Mouse (Mus musculus): ENCODE data around the gene Dapp1. TPM values are rescaled to one million over a fixed set of nuclear protein-coding genes. Genes with fewer than 3 reads are reported as not detected.
A peak's percentile ranks its signal among the peaks of the same experiment; 100 is the strongest.

Dapp1 gene
- 9.6 and 10.3 TPM in 2 replicates for polyA plus RNA-seq (2015; fragmentation: Nextera tagmentation; extraction: Ambion mirVana)

- Histone ChIP-seq H3K4me3 (ENCODE audit: low read depth, low read length) (peak within 1 kb of the TSS; percentile 66), H3K4me1 (ENCODE audit: insufficient read depth) (peaks cover 36% of the 10 kb centered on the region), H3K4me2 (ENCODE audit: low read depth, low read length) (peak within 1 kb of the TSS; percentile 78), H3K27me3 (ENCODE audit: insufficient read depth, low read length) (no peaks in the 10 kb centered on the region), H3K36me3 (replicated peaks; ENCODE audit: insufficient read depth, low read length) (no peaks in the 10 kb centered on the region), H3K9ac (replicated peaks) (peak within 1 kb of the TSS; percentile 80), H3K9me3 (ENCODE audit: low read length) (no peaks in the 10 kb centered on the region), H3K27ac (ENCODE audit: low read depth) (peak within 1 kb of the TSS; percentile 86)
- ATAC-seq = peak; percentile 87
- peak; percentile 82 for DNase-seq
- 0 out of 2 replicates have a peak, but pooled peaks have one; percentile 1 for TF ChIP-seq CTCF (IDR thresholded peaks at IDR 0.05; ENCODE audit: low read depth)
- no peak for TF ChIP-seq EP300 (IDR thresholded peaks at IDR 0.05; ENCODE audit: low read depth)
- WGBS (ENCODE audit: insufficient replicate concordance) = 3% methylated on average over 10 of the region's 10 CpGs
Observed at GRCm38 (mm10) chr3:137981382-137981750, at the start of gene Dapp1. Dapp1 (minus strand) TSS chr3:137981545.

- H3K4me1 ChIP-seq (ENCODE audit: insufficient read depth) = no peaks in the 10 kb centered on the region
- no peak overlapping the region for H3K4me2 ChIP-seq (ENCODE audit: low read depth, low read length)
- H3K9ac ChIP-seq (replicated peaks) = no peak overlapping the region
- H3K36me3 ChIP-seq (replicated peaks; ENCODE audit: insufficient read depth, low read length) = no peaks in the 10 kb centered on the region
- ATAC-seq (no peak), DNase-seq (no peak)
- TF ChIP-seq EP300 (IDR thresholded peaks at IDR 0.05; ENCODE audit: low read depth) (no peak), CTCF (IDR thresholded peaks at IDR 0.05; ENCODE audit: low read depth) (no peak)
- H3K27me3 ChIP-seq (ENCODE audit: insufficient read depth, low read length) = no peaks in the 10 kb centered on the region
- H3K4me3 ChIP-seq (ENCODE audit: low read depth, low read length) = no peak overlapping the region
- no peak overlapping the region for H3K27ac ChIP-seq (ENCODE audit: low read depth)
- WGBS (ENCODE audit: insufficient replicate concordance) = 65% methylated on average over 6 of the region's 6 CpGs
- H3K9me3 ChIP-seq (ENCODE audit: low read length) = no peaks in the 10 kb centered on the region
Observed at GRCm38 (mm10) chr3:138030563-138030962, 49.2 kb upstream of the Dapp1 start.

DNA sequence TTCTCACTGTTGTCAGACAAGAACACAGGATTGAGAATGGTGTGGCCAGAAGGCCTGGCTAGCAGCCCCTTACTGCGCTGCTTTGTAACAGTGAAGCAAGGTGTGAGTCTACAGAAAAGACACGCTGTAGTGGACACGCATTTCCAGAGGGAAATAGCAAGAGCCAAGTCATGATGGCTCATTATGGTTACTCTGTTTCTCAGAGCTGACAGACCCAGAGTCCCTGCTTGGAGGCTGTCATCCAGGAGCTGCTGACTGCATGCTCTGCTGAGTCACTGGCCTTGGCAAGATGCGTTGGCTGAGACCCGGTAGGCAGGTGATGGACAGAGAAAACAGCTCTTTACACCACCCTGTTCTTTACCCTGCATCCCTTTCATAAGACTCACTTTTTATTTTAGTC, 48.0 kb upstream of the Dapp1 start:
- DNase-seq = no peak
- no peaks in the 10 kb centered on the region for H3K4me1 ChIP-seq (ENCODE audit: insufficient read depth)
- no peak overlapping the region for H3K9ac ChIP-seq (replicated peaks)
- H3K4me2 ChIP-seq (ENCODE audit: low read depth, low read length) = no peak overlapping the region
- no peaks in the 10 kb centered on the region for H3K9me3 ChIP-seq (ENCODE audit: low read length)
- WGBS (ENCODE audit: insufficient replicate concordance) = 74% methylated on average over 5 of the region's 5 CpGs
- H3K27me3 ChIP-seq (ENCODE audit: insufficient read depth, low read length) = no peaks in the 10 kb centered on the region
- no peak overlapping the region for H3K4me3 ChIP-seq (ENCODE audit: low read depth, low read length)
- ATAC-seq = no peak
- no peaks in the 10 kb centered on the region for H3K36me3 ChIP-seq (replicated peaks; ENCODE audit: insufficient read depth, low read length)
- H3K27ac ChIP-seq (ENCODE audit: low read depth) = no peak overlapping the region
- TF ChIP-seq EP300 (IDR thresholded peaks at IDR 0.05; ENCODE audit: low read depth) (no peak), CTCF (IDR thresholded peaks at IDR 0.05; ENCODE audit: low read depth) (no peak)

DNA sequence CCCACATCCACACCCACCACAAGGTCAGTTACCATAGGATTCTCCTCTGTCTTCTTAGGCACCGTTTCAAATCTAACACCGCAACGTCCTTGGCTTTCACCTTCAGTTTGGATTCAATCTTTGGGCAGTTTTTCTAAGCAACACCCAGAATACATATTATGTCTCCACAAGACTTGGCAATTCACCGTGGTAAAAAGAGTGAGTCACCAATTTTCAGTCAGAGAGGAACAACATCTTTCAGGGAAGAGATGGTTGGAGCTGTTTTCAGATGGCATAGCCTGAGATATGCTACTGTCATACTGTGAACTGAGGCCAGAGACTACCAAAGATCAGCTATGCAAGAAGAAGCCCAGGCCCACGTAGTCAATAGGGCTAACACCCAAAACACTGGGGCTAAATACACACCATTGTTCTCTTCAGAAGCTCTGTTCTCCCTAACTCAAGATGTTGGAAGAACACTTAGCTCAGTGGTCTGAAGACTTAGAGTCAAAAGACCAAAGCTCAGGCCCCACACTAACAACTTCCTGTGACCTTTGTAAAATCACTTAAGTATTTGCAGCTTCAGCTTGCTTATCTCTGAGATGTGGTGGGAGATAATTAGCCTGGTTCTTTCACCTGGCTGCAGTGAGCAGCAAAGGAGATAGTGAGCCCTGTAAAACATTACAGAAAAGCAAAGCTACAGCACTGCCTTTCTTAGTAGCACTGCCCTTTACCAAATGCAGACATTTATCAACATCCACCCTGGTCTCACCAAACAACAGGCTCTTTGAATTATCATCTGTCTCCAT, 46.4 kb upstream of the Dapp1 start:
- H3K27ac ChIP-seq (ENCODE audit: low read depth) = no peak overlapping the region
- 68% methylated on average over 5 of the region's 5 CpGs for WGBS (ENCODE audit: insufficient replicate concordance)
- no peaks in the 10 kb centered on the region for H3K36me3 ChIP-seq (replicated peaks; ENCODE audit: insufficient read depth, low read length)
- no peak overlapping the region for H3K9ac ChIP-seq (replicated peaks)
- no peaks in the 10 kb centered on the region for H3K27me3 ChIP-seq (ENCODE audit: insufficient read depth, low read length)
- DNase-seq (no peak), ATAC-seq (no peak)
- H3K4me1 ChIP-seq (ENCODE audit: insufficient read depth) = no peaks in the 10 kb centered on the region
- no peak overlapping the region for H3K4me3 ChIP-seq (ENCODE audit: low read depth, low read length)
- TF ChIP-seq EP300 (IDR thresholded peaks at IDR 0.05; ENCODE audit: low read depth) = no peak
- TF ChIP-seq CTCF (IDR thresholded peaks at IDR 0.05; ENCODE audit: low read depth) = no peak
- H3K9me3 ChIP-seq (ENCODE audit: low read length) = no peaks in the 10 kb centered on the region
- H3K4me2 ChIP-seq (ENCODE audit: low read depth, low read length) = no peak overlapping the region

DNA sequence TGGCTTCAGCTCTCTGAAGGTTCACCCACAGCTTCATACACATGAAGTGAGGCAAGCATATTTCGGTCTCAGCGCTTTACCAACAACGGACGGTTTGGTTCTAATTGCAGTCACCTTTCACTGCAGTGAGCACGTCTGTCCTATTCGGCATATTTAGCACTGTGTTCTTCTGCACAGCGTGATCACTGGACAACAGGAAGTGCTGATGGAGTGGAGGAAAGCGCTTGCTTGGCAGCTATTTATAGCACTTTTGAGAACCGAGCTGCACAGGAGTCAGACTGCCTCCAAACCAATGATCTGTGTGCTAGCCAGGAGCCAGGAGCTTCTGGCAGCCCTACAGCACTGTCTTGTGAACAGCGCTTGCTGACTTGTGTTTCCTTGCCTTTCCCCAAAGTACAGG, 44.9 kb upstream of the Dapp1 start:
- Histone ChIP-seq H3K4me1 (ENCODE audit: insufficient read depth) (no peaks in the 10 kb centered on the region), H3K4me2 (ENCODE audit: low read depth, low read length) (no peak overlapping the region), H3K9me3 (ENCODE audit: low read length) (no peaks in the 10 kb centered on the region), H3K4me3 (ENCODE audit: low read depth, low read length) (no peak overlapping the region), H3K27ac (ENCODE audit: low read depth) (no peak overlapping the region), H3K9ac (replicated peaks) (no peak overlapping the region), H3K36me3 (replicated peaks; ENCODE audit: insufficient read depth, low read length) (no peaks in the 10 kb centered on the region), H3K27me3 (ENCODE audit: insufficient read depth, low read length) (no peaks in the 10 kb centered on the region)
- no peak for ATAC-seq
- 35% methylated on average over 10 of the region's 10 CpGs for WGBS (ENCODE audit: insufficient replicate concordance)
- no peak for TF ChIP-seq CTCF (IDR thresholded peaks at IDR 0.05; ENCODE audit: low read depth)
- no peak for TF ChIP-seq EP300 (IDR thresholded peaks at IDR 0.05; ENCODE audit: low read depth)
- DNase-seq = no peak

DNA sequence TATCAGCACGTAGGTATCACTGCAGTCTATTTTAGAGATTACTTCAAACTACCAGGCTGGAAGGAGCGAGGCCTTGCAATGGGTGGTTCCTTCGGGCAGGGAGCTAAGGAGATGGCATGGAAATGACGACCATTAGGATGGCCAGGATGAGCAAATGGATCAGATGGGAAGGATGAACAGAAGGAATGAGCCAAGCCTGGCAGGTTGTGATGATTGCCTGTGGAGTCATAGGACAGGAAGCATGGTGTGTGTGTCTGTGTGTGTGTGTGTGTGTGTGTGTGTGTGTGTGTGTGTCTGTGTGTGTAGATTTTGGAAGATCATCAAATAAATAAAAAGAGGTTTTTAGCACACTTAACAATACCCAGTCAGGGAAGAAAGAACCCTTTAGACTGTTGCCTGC, 41.3 kb upstream of the Dapp1 start:
- Histone ChIP-seq H3K4me1 (ENCODE audit: insufficient read depth) (no peaks in the 10 kb centered on the region), H3K9me3 (ENCODE audit: low read length) (no peaks in the 10 kb centered on the region), H3K27ac (ENCODE audit: low read depth) (no peak overlapping the region), H3K4me3 (ENCODE audit: low read depth, low read length) (no peak overlapping the region), H3K9ac (replicated peaks) (no peak overlapping the region), H3K4me2 (ENCODE audit: low read depth, low read length) (no peak overlapping the region), H3K27me3 (ENCODE audit: insufficient read depth, low read length) (no peaks in the 10 kb centered on the region), H3K36me3 (replicated peaks; ENCODE audit: insufficient read depth, low read length) (no peaks in the 10 kb centered on the region)
- WGBS (ENCODE audit: insufficient replicate concordance) = 86% methylated on average over 4 of the region's 4 CpGs
- DNase-seq (no peak), ATAC-seq (no peak)
- TF ChIP-seq CTCF (IDR thresholded peaks at IDR 0.05; ENCODE audit: low read depth) (no peak), EP300 (IDR thresholded peaks at IDR 0.05; ENCODE audit: low read depth) (no peak)

Measured in liver, postnatal 0 days (tissue).